Mouse (Mus musculus) WW6 (cell line): ENCODE data around the gene Qrich1.

ENCODE experiments used
- DNase-seq: peaks from one replicate; pipeline ENCODE4 v3.0.0-alpha.2; 2013; ENCODE audit warnings: low read depth, low spot score

Qrich1 gene

DNA sequence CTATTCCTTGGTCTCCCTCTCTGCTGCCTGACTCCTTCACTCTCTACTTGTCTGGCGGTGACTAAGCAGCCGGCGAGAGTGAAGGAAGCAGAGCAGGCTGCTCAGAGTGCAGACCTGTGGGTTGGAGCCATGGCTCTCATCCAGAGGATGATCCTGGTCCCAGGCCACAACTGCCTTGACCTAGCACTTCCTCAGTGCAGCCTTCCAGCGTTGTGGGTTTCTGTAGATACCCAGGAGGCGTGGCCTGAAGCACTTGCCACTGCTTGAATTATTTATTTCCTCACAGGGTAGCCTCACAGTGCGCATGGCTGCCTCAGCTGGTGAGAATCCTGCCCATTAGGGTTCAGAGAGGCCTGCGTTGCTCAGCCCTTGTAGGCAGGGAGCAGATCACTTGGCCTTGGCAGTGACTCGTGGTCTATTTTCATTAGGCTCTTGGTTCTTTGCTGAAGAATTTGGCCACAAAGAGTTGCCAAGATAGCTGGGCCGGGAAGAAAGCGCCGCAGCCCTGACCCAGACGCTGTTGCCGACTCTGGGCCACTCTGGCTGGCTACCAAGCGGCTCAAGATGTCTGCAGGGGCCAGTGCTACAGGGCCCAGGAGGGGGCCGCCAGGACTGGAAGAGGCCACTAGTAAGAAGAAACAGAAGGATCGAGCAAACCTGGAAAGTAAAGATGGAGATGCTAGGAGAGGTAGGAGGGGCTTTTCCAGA lies 24.4 kb upstream of the Qrich1 start:
- DNase-seq = no peak

DNA sequence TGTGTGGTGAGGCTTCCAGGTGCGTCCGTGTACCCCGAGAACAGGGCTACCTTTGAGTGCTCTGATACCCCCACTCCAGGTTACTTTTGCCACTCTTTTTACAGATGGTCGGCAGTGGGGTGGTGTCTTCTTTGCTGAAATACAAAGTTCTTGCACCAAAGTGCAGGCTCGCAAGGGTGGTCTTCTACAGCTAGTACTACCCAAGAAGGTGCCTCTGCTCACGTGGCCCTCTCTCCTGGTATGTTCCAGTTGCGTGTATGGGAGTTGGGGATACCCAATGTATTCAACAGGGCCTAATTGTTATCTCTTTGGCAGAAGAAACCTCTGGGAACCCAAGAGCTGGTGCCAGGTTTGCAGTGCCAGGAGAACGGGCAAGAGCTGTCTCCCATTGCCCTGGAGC lies 23.4 kb upstream of the Qrich1 start:
- no peak for DNase-seq

DNA sequence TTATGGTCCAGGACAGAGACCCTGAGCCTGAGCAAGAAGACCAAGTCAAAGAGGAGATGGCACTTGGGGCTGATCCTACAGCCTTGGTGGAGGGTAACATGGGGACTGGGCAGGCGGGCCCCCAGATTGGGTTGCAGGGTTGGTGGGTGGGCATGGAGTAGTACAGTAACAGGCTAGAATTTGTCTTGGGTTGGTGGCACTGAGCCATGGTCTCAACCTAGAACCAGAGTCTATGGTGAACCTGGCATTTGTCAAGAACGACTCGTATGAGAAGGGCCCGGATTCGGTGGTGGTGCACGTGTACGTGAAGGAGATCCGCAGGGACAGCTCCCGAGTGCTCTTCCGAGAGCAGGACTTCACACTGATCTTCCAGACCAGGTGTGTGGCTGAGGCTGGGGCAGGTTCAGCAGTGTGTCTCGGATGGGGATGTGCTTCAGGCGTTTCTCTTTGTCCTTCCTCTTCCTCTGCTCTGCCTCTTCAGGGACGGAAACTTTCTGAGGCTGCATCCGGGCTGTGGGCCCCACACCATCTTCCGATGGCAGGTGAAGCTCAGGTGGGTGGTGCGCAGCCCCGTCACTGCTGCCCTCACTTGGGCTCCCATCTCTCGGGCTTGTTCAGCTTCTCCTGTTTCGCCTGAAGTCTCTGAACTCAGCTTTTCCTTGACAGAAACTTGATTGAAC lies 22.3 kb upstream of the Qrich1 start:
- no peak for DNase-seq

DNA sequence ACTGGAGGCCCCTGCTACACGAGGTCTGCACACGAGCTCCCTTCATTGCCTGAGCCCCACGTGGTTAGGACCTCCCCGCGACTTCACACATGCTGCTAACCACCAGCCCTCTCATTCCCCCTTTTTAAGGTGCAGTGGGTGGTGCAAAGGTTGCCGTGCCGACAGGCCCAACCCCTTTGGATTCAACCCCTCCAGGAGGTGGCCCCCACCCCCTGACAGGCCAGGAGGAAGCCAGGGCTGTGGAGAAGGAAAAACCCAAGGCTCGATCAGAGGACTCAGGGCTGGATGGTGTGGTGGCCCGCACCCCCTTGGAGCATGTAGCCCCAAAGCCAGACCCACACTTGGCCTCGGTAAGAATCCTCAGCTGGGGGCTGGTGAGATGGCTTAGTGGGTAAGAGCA lies 21.7 kb upstream of the Qrich1 start:
- DNase-seq = no peak

DNA sequence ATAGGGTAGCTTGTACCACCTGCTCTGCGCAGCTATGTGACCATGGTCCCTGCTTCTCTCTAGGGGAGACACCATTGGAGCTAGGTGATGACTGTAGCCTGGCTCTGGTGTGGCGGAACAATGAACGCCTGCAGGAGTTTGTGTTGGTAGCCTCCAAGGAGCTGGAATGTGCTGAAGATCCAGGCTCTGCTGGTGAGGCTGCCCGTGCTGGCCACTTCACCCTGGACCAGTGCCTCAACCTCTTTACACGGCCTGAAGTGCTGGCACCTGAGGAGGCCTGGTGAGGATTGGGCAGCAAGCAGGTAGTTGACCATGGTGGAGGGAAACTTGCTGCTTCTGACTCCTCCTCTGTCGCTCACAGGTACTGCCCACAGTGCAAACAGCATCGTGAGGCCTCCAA lies 17.4 kb upstream of the Qrich1 start:
- no peak for DNase-seq

DNA sequence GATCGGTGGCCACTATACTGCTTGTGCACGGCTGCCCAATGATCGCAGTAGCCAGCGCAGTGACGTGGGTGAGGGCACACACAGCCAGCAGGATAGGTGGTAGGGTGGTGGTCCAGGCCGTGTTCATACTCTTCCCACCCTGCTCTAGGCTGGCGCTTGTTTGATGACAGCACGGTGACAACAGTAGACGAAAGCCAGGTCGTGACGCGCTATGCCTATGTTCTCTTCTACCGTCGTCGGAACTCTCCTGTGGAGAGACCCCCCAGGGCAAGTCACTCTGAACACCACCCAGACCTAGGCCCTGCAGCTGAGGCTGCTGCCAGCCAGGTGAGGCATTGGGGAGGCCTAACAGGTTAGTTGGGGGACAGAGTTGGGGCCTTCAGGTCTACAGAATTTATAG lies 16.7 kb upstream of the Qrich1 start:
- DNase-seq = no peak

DNA sequence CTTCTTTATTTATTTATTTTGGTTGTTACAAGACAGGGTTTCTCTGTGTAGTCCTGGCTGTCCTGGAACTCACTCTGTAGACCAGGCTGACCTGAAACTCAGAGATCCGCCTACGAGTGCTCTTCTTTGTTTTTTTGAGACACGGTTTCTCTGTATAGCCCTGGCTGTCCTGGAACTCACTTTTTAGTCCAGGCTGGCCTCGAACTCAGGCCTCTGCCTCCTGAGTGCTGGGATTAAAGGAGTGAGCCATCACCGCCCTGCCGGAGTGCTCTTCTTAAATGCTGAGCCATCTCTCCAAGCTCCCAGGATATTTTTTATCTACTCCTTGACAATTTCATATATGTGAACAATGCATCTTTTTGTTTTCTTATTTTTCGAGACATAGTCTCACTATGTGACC lies 9.7 kb upstream of the Qrich1 start:
- no peak for DNase-seq

DNA sequence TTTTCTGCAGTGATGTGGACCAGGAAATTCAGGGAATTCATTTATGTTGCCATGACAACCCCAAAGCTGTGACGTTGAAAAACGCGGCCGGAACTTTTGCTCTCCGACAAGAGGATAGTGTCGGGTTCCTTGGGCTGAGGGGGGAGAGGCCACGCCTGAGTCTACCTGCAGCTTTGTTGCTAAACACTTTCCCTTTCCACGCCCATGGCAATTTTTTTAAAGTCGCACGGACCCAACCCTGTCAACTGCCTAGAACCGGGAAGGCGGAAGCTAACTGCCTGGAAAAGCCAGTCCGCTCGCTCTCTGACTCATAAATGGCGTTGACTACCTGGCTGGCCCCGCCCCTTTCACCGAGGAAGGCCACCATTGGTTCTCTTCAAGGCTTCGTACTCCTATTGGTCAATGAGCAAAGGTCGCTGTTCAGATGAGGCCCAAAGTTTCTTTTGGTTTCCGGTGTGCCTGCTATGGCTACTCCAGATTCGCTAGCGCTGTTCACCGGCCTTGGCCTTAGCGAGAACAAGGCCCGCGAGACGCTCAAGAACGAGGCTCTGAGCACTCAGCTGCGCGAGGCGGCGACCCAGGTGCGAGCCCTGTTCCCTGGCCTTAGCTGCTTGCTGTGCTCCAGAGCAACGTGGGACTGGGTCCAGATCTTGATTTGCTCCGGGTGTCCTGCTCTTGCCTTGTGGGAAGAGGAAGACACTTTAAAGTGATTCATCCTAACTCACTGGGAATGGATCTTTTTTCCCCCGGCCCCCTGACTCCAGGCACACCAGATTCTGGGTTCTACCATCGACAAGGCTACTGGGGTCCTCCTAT lies 8.8 kb upstream of the Qrich1 start, which contains the start of gene Qars:
Gene Qars (plus strand): TSS at position 88 of the 816 bp plus-strand sequence.
- peak; percentile 95 for DNase-seq

DNA sequence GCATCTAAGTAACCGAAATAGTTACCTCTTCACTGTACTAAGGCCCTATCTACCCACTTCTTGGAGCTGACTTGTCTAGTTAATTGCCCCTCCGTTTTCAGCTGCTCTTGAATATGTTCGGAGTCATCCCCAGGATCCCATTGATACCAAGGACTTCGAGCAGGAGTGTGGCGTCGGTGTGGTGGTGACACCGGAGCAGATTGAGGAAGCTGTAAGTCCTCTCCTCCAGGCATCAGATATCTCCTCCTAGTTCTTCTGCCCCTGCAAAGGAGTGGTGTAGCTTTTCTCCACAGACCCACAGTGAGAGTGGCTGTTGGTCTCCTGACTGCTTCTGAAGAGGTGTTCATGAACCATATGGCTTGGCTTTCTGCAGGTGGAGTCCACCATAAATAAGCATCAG lies 7.8 kb upstream of the Qrich1 start:
- no peak for DNase-seq

DNA sequence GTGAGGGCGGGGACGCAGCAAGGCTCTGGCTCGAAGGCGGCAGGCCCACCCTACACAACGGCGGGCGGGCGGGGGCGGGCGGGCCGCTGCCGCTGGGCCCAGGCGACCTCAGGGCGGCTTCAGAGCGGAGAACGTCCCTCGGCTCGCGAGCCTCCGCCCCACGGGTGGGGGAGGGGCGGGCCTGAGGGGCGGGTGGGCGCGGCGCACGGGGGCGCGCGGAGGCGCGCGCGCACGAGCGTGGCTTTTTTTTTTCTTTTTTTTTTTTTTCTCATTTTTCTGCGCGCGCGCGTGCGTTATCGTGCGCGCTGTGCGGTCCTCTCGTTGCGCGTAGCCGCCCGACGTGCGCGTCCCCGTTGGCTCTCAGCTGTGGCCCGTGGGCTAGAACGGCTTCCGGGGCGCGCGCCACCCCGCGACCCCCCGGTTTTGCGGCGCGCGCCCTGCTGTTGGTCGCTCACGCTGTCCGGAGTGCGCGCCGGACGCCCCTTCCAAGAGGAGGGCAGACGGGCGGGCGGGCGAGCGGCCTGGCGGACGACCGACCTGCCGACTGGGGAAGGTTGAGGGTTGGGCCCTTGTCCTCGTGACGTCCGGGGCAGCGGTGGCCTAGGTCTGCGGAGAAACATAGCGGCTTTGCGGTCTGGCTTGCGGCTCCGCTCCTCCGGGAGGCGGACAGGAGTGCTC lies 786 bp downstream of the Qrich1 start:
- DNase-seq = peak; percentile 64

DNA sequence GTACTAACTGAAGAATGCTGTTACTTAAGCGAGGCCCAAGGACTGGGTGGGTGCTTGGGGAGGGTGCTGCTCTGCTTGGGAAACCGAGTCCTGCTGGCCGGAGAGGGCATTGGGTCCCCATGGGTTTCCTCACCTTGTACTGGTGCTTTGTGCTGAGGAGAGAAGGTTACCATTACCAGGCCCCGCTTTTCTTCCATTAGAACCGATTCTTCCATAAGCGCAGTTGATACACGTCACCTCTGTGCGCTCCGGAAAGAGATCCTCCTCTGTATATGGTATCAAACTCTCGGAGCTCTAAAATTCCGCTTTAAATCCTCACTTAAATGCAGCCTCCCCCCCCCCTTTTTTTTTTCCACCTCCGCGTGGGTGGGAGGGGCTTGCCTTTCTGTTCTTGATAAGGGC lies 1.3 kb downstream of the Qrich1 start:
- DNase-seq = peak; percentile 34

DNA sequence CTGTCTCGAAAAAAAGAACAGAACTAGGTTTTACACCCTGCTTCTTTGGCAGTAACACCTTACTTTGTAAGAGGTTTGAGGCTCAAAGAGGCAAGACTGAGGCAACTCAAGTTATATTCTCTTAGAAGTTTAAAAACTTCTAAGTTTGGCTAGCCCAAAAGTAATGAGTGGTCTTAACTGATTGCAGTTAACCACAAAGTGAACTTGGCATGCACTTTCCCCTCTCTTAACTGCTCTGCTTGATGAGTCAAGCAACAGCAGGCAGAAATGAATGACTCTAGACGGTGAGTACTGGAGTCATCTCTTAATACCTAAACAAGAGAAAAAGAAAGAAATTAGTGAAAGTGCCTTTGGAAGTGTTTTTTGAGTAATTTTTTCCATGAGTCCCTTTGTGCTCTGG lies 5.0 kb downstream of the Qrich1 start:
- no peak for DNase-seq

DNA sequence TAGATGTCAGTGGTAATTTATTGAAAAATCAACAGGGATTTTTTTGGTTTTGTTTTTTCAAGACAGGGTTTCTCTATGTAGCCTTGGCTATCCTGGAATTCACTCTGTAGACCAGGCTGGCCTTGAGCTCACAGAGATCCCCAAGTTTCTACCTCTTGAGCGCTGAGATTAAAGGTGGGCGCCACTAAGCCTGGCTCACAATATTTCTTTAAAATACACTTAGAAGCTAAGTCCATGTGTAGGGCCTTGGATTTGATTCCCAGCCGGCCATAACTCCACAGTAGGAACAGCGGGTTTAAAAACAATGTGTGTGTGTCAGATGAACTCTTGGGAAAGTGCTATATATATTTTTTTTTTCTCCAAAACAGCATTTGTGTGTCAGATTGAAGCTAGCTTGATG lies 6.7 kb downstream of the Qrich1 start:
- no peak for DNase-seq

DNA sequence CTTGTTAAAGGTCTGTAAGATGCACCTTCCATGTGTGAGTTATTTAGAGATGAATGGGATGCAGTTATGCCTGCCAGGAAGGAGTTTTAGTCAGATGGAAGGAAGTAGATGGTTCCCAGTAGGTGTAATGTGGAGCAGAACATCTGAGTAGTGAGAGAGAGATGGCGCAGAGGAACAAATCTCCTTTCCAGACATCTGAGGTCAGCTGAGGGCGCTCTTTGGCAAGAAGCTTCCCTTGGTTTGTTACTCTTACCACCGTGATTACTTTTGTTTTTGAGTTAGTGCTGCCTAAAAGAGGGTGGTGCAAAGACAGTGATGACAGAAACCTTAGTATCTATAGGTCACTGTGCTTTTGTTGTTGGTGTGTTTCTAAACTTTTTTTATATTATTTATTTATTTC lies 8.8 kb downstream of the Qrich1 start:
- DNase-seq = no peak

DNA sequence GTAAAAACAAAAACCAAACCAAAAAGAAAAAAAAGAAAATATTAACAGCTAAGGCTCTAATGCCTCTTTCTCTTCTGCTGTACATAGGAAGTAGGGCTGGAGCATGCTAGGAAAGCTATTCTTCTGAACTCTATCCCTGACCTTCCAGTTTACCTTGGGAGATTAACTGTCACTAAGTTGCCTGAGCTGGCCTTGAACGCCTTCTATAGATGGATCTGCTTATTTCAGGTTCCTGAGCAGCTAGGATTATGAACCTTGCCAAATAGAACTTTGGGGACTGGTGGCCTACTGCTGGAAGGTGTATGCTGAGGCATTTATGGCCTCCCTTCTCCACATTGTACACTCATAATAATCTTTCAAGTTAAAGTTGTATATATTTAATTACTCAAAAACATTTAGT lies 14.3 kb downstream of the Qrich1 start:
- DNase-seq = no peak

DNA sequence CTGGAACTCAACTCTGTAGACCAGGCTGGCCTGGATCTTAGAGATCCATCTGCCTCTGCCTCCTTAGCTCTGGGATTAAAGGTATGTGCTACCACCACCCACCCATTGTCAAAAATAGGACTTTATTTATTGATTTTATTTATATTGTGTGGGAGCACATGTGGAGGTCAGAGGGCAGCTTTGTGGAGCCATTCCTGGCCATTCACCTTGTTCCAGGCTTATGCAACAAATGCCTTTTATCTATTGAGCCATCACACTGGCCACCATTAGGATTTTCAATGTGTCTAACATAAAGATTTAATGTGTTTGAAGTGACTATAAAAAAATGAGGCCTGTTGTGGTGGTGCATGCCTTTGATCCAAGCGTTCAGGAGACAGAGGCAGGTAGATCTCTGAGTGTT lies 14.9 kb downstream of the Qrich1 start:
- no peak for DNase-seq

DNA sequence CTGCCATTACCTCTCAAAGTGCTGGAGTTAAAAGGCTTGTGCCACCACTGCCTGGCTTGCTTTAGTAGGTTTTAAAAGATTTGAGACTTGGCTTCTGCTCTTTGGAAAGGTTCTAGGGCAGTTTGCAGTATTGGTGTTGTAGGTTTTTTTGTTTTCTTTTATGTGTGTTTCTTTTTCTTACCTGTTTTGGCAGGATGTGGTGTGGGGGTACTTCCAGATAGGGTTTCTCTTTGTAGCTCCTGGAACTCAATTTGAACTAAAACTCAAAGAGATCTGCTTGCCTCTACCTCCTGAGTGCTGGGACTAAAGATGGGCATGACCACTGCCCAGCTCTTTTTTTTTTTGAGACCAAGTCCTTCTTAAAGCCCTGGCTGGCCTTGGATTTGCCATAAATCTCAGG lies 24.2 kb downstream of the Qrich1 start:
- no peak for DNase-seq

DNA sequence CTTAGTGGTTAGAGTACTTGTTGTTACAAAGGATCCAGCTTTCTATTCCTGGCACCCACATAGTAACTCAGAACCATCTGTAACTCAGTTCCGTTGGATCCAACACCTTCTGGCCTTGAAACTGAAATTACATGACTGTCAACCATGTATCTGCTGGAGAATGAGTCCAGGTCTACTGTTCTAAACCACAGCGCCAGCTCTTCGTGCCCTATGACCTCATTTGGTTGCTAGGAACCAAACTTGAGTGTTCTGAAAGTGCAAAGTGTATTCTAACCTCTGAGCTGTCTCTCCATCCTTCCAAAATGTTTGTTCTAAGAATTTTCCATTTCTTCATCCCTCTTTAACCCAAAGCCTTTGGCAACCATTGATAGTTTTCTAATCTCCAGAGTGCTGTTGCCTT lies 29.4 kb downstream of the Qrich1 start:
- DNase-seq = no peak

DNA sequence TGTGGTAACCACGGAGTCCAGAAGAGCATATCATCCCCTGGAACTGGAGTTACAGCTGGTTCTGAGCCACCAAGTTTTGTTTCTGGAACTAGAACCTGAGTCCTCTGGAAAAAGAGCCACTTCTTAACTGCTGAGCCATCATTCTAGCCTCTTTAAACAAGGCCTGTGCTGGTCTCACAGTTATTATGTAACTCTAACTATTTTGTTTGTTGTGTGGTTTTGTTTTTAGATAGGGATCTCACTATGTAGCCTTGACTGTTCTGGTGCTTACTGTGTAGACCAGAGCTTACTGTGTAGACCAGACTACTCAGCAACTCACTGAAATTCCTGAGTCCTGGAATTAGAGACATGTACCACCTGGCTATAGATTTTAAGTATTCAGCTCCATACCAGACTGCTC lies 30.3 kb downstream of the Qrich1 start:
- no peak for DNase-seq

DNA sequence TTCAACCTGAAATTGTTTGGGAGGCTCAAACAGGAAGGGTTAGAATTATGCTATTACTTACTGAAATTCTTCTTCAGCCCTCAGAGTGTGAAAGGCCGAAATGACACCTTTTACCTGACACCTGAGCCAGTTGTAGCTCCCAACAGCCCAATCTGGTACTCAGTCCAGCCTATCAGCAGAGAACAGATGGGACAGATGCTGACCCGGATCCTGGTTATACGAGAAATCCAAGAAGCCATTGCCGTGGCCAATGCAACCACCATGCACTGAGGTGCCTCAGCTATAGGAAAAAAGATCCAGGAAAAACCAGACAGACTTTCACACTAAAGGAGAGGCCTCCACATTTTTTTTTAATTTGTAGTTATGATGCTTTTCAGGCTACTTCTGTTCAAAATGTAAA lies 42.6 kb downstream of the Qrich1 start:
- no peak for DNase-seq

DNA sequence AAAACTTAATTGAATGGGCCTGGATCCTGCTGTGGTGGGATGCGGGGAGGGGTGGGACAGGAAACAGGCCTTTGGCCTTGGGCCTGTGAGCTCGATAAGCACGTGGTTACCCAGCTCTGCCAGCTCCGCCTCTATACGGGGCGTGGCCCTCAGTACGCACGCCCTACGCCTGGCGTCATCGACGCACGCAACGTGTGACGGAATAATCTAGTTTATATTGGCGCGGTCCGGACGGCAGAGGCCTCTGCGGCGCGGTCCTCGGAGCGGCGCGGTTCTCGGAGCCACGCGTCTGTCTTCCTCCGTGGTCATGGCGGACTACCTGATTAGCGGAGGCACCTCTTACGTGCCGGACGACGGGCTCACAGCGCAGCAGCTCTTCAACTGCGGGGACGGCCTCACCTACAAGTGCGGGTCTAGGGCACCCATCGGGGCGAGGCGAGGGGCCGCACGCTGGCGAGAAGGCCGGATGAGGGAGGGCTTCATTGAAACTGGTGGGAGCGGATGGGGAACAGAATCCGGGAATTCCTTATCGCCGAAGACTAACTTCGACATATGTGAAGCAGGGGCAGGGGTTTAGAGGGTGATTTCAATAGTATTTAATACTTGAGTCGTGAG lies 43.7 kb downstream of the Qrich1 start, which contains the start of gene Impdh2:
Gene Impdh2 (plus strand): TSS at position 60 of the 615 bp plus-strand sequence.
- DNase-seq = peak; percentile 98

DNA sequence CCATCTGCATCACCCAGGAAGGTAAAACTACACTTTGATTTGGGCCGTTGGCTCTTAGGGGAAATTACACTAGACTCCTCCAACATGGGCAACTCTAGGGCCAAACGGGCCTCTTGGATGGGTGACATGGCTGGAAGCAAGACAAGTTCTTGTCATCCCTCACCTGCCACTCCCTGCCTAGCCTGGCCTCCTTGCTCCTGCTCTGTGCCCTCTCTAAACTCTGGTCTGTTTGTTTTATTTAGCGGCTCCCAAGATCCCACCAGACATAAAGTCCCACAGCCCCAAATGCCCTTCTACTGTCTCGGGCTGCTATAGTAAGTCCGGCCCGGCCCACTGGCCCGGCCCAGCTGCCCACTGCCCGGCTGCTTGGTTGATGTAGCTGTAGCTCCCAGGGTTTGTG lies 47.1 kb downstream of the Qrich1 start:
- DNase-seq = no peak
